Mouse (Mus musculus): ENCODE results near the gene Hist1h1a. TPM values are rescaled to one million over a fixed set of nuclear protein-coding genes. Genes with fewer than 3 reads are reported as not detected.

Hist1h1a gene
- total and polyA plus RNA-seq, 3 experiments = 2.4 to 1,163 (median 30.9) TPM

- TF ChIP-seq ZKSCAN1 (IDR thresholded peaks at IDR 0.05; ENCODE audit: borderline replicate concordance, low read depth, low read length) (no peak), RAD21 (IDR thresholded peaks at IDR 0.05; ENCODE audit: low read depth, low read length) (no peak), ETS1 (conservative IDR thresholded peaks at IDR 0.05; ENCODE audit: low read depth, low read length) (peak; percentile 9; the same call in 1 of the 2 replicates), USF1 (IDR thresholded peaks at IDR 0.05; ENCODE audit: low read depth, low read length) (no peak), MAFK (IDR thresholded peaks at IDR 0.05; ENCODE audit: insufficient replicate concordance, low read length) (0 out of 2 replicates have a peak, but pooled peaks have one; percentile 11), TCF12 (IDR thresholded peaks at IDR 0.05; ENCODE audit: low read depth, low read length) (peak; percentile 25)
Measured at GRCm38 (mm10) chr13:23739922-23740252, 23.6 kb upstream of the Hist1h1a start (continued).

DNA sequence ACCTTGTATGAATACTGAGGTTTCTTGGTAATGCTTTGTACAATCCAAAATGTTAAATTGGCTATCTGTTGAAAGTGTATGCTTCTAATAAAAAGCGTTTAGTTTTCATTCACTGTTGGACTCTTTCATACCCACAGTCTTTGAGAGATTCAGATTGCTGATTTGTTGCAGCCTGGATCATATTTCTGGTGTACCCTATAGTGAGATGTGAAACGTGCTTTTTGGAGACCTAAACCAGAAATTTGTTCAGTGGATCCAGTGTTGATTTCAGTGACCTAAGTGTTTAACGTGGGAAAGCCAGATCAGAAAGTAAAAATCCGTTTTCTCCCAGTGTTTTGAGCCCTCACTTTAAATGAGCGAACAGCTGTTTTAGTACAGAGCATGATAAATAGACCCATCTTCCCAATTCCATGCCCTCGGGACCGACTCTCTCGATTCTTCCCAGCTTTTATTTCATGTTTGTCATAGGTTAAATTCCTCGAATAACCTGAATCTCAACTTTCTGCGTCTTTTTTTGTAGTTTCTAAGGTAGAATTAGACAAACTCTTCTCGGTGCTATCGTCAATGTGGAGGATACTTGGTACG is 23.1 kb upstream of the Hist1h1a start:
- in situ Hi-C loops (cut with MboI; ENCODE audit: low pct_ligation_motif_present, low pct_unique_long_range_greater_than_20kb, low sequenced_read_pairs) = no loop called here
- H3K27me3 ChIP-seq (replicated peaks) = no peaks in the 10 kb centered on the region
- H3K9me3 ChIP-seq (replicated peaks; ENCODE audit: low read length) = no peaks in the 10 kb centered on the region
- TF ChIP-seq NELFE (IDR thresholded peaks at IDR 0.05; ENCODE audit: low read depth, low read length) (peak; percentile 11; the same call in 1 of the 2 replicates), EP300 (IDR thresholded peaks at IDR 0.05; ENCODE audit: low read length) (no peak)
- H3K4me1 ChIP-seq (ENCODE audit: control insufficient read depth in 1 of 2, insufficient read depth in 2 of 2) = peaks cover 3 to 29% of the 10 kb centered on the region in 2 experiments; a peak in 3 of 4 replicates
- no peaks in the 10 kb centered on the region for H3K36me3 ChIP-seq (replicated peaks in 1 of 2; ENCODE audit: control insufficient read depth in 1 of 2, insufficient read depth in 1 of 2, low read length in 1 of 2)
- H3K27ac ChIP-seq (ENCODE audit: insufficient read depth, low read depth) = peak overlapping the region; percentile 95
- no peaks in the 10 kb centered on the region for H3K79me2 ChIP-seq (replicated peaks; ENCODE audit: control insufficient read depth, extremely low read depth, insufficient read depth, poor library complexity, severe bottlenecking)
- peak overlapping the region; percentile 84 for H3K4me2 ChIP-seq (ENCODE audit: insufficient read depth, low read depth, poor library complexity, severe bottlenecking)
- H3K4me3 ChIP-seq (replicated peaks in 1 of 3; ENCODE audit: low read depth in 2 of 3, low read length in 2 of 3, poor library complexity in 1 of 3) = peak overlapping the region; percentile 54 to 74 (median 54)
- no peak for DNase-seq (ENCODE audit: extremely low read depth)
- H3K9ac ChIP-seq (ENCODE audit: insufficient read depth, low read depth) = peak overlapping the region; percentile 100
- dilution Hi-C loops (cut with MboI; ENCODE audit: extremely low pct_ligation_motif_present, extremely low pct_unique_long_range_greater_than_20kb, low sequenced_read_pairs) = loop anchor here (10.0 kb wide), 1 partner anchor 46 kb away; the partner anchor contains the start of genes Hist1h1t and Hist1h4c

DNA sequence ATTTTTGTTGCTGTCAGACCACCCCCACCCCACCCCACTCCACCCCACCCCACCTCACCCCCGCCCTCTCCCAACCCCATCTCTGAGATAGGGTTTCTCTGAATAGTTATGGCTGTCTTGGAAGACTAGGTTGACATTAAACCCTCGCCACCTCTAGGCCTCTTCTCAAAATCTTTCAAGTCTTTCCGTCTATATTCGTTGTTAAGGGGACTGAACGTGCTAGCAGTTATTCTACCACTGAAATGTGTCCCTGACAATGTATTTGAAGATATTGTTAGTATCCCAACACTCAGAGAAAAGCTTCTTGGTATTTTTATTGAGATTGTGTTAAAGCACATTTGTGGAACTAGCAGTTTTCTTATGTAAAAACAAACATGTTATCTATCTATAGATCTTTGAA is 22.6 kb upstream of the Hist1h1a start:
- dilution Hi-C loops (cut with MboI; ENCODE audit: extremely low pct_ligation_motif_present, extremely low pct_unique_long_range_greater_than_20kb, low sequenced_read_pairs) (loop anchor here (10.0 kb wide), 1 partner anchor 46 kb away; the partner anchor contains the start of genes Hist1h1t and Hist1h4c), in situ Hi-C loops (cut with MboI; ENCODE audit: low pct_ligation_motif_present, low pct_unique_long_range_greater_than_20kb, low sequenced_read_pairs) (no loop called here)
- H3K9ac ChIP-seq (ENCODE audit: insufficient read depth, low read depth) = peak overlapping the region; percentile 100

More for the DNA sequence above, 22.6 kb upstream of the Hist1h1a start:
- peak overlapping the region; percentile 57; the same call in 1 of the 2 replicates for H3K27ac ChIP-seq (ENCODE audit: insufficient read depth, low read depth)
- peak overlapping the region; percentile 84 for H3K4me2 ChIP-seq (ENCODE audit: insufficient read depth, low read depth, poor library complexity, severe bottlenecking)
- no peaks in the 10 kb centered on the region for H3K36me3 ChIP-seq (replicated peaks in 1 of 2; ENCODE audit: control insufficient read depth in 1 of 2, insufficient read depth in 1 of 2, low read length in 1 of 2)
- peaks cover 3 to 29% of the 10 kb centered on the region in 2 experiments; a peak in 3 of 4 replicates for H3K4me1 ChIP-seq (ENCODE audit: control insufficient read depth in 1 of 2, insufficient read depth in 2 of 2)
- no peaks in the 10 kb centered on the region for H3K9me3 ChIP-seq (replicated peaks; ENCODE audit: low read length)
- peak overlapping the region in 2 of 3 experiments; percentile 30 to 54 for H3K4me3 ChIP-seq (replicated peaks in 1 of 3; ENCODE audit: low read depth in 2 of 3, low read length in 2 of 3, poor library complexity in 1 of 3)
- DNase-seq (ENCODE audit: extremely low read depth) = peak; percentile 46
- TF ChIP-seq HCFC1 (IDR thresholded peaks at IDR 0.05; ENCODE audit: low read depth, low read length) (0 out of 2 replicates have a peak, but pooled peaks have one; percentile 25), TBP (conservative IDR thresholded peaks at IDR 0.05; ENCODE audit: low read depth, low read length) (no peak), MAFK (IDR thresholded peaks at IDR 0.05; ENCODE audit: insufficient replicate concordance, low read length) (no peak), ELF1 (IDR thresholded peaks at IDR 0.05; ENCODE audit: low read depth, low read length) (no peak), UBTF (IDR thresholded peaks at IDR 0.05; ENCODE audit: low read depth, low read length) (no peak), CHD1 (IDR thresholded peaks at IDR 0.05; ENCODE audit: low read depth, low read length) (peak; percentile 58; the same call in 1 of the 2 replicates), MAZ (IDR thresholded peaks at IDR 0.05; ENCODE audit: low read depth, low read length) (0 out of 2 replicates have a peak, but pooled peaks have one; percentile 26), NELFE (IDR thresholded peaks at IDR 0.05; ENCODE audit: low read depth, low read length) (no peak; the same call in 1 of the 2 replicates)
- no peaks in the 10 kb centered on the region for H3K79me2 ChIP-seq (replicated peaks; ENCODE audit: control insufficient read depth, extremely low read depth, insufficient read depth, poor library complexity, severe bottlenecking)
- no peaks in the 10 kb centered on the region for H3K27me3 ChIP-seq (replicated peaks)

Measured in CH12.LX (cell line).